Mouse (Mus musculus) cerebellum, adult 2 months (tissue): ENCODE data around the gene Klk1b5.

ENCODE experiments used
- CTCF ChIP-seq: fragments of 200-500 bp; IDR thresholded peaks from 2 replicates; pipeline ENCODE4 v1.5.1; 2011; ENCODE audit warnings: low read depth, mild to moderate bottlenecking, control low read depth, low read length, moderate library complexity, borderline replicate concordance; ENCODE audit not compliant: insufficient read depth
- POLR2A ChIP-seq: fragments of 200-500 bp; IDR thresholded peaks from 2 replicates; pipeline ENCODE4 v1.6.1; 2011; ENCODE audit warnings: low read length, control low read depth, borderline replicate concordance; ENCODE audit not compliant: insufficient read depth

DNA sequence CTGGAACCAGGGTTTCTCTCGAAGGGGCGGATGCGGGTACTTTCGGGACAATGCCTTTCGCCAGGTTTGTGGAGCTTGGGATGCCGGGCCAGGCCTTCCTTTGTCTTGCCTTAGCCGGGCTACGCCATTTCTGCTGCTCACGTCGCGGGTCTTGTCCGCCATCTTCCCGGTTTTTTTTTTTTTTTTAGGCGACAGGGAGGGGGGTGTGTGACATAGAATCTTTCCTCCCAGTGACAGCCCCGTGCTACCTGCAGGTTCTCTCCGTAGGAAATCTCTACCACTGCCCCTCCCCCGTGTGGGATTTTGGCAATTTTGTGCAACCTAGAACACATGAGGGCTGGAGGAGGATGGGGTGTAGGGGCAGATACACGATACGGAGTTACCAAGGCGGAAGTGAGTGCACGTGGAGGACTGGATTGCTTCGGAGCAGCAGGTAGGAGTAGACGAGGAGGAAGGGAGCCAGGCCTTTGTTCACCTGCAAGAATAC lies 31.3 kb downstream of the Klk1b5 start:
- no peak for TF ChIP-seq CTCF
- TF ChIP-seq POLR2A = no peak
